Mouse (Mus musculus): ENCODE data around the gene Chmp2b.

- TF ChIP-seq POLR2A (IDR thresholded peaks at IDR 0.05; ENCODE audit: insufficient read length, low read depth): no peak
- no peak for TF ChIP-seq MYOG (IDR thresholded peaks at IDR 0.05; ENCODE audit: control insufficient read depth in 1 of 3, insufficient read depth in 1 of 3, insufficient read length in 2 of 3, low read depth in 2 of 3)
- no peak for TF ChIP-seq USF1 (IDR thresholded peaks at IDR 0.05; ENCODE audit: low read depth)
- TF ChIP-seq MAX (IDR thresholded peaks at IDR 0.05; ENCODE audit: low read depth): no peak
- TF ChIP-seq SRF (IDR thresholded peaks at IDR 0.05; ENCODE audit: control insufficient read depth, insufficient read length, low read depth): no peak
- TF ChIP-seq MYOD1 (IDR thresholded peaks at IDR 0.05; ENCODE audit: control insufficient read depth in 1 of 3, insufficient read length in 2 of 3, low read depth in 2 of 3): no peak
- TF ChIP-seq TCF3 (IDR thresholded peaks at IDR 0.05; ENCODE audit: insufficient read length, low read depth): no peak
- TF ChIP-seq TCF12 (IDR thresholded peaks at IDR 0.05; ENCODE audit: insufficient read depth, poor library complexity, severe bottlenecking): no peak
- no peak for TF ChIP-seq POLR2AphosphoS2 (IDR thresholded peaks at IDR 0.05; ENCODE audit: insufficient read length, low read depth)
- no peak for TF ChIP-seq E2F4 (IDR thresholded peaks at IDR 0.05; ENCODE audit: insufficient read depth)
Measured at GRCm38 (mm10) chr16:65577298-65578029, 14.9 kb upstream of the Chmp2b start.
